Mouse (Mus musculus): ENCODE measurements around the gene Zfp341. TPM values are rescaled to one million over a fixed set of nuclear protein-coding genes. Genes with fewer than 3 reads are reported as not detected.

The Zfp341 gene
- polyA plus RNA-seq, 1 experiment from 2014 or later: 1.6 TPM

DNA sequence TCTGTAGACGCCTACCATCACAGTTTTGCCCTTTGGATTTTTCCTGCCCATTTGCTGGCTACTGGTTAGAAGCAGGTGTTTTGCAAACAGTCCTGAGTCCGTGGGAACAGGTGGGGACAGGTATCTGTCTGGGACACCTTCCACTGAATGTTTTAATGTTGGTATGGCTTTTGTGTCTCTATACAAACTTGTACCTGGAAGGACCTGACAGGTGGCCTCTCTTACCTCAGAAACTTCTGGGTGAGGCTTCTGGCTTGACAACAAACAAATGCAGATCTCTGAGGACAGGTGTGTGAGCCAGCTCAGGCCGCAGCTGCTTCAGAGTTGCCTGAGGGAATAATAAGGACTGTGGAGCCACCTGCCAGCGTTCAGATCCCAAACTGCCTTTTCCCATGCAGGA lies 26.0 kb downstream of the Zfp341 start:
- H3K4me1 ChIP-seq: no peaks in the 10 kb centered on the region
- ATAC-seq (ENCODE audit: insufficient number of reproducible peaks, low FRiP score, low TSS enrichment, low read depth): no peak
- peaks cover 36% of the 10 kb centered on the region for H3K36me3 ChIP-seq
- H3K4me3 ChIP-seq (replicated peaks): no peak overlapping the region
- H3K9ac ChIP-seq: no peak overlapping the region
- no peaks in the 10 kb centered on the region for H3K27me3 ChIP-seq
- no peak overlapping the region for H3K4me2 ChIP-seq (replicated peaks)
- 71% methylated on average over 4 of the region's 4 CpGs for WGBS
- H3K27ac ChIP-seq (replicated peaks): 0 out of 2 replicates have a peak overlapping the region, but pooled peaks have one; percentile 30
- H3K9me3 ChIP-seq (replicated peaks): 0 out of 2 replicates have a peak, but pooled peaks cover 6% of the 10 kb centered on the region

DNA sequence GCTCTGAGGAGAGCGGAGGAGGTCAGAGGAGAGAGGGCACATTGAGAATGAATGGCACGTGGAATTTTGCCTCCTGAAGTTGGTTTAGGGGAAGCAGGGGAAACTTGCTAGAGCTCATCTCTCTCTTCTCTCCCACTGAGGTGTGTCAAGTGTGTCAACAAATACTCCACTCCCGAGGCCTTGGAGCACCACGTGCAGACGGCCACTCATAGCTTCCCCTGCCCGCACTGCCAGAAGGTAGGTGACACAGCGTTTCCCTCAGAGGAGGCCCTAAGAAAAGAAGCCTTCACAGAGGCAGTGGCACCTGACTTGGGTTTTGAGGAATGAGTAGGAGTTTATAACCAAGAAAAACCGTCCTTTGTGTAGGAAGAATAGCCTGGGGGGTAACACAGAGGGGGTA lies 28.1 kb downstream of the Zfp341 start:
- H3K9ac ChIP-seq: no peak overlapping the region
- H3K27me3 ChIP-seq: no peaks in the 10 kb centered on the region
- no peak overlapping the region for H3K4me3 ChIP-seq (replicated peaks)
- no peak overlapping the region for H3K4me2 ChIP-seq (replicated peaks)
- no peaks in the 10 kb centered on the region for H3K4me1 ChIP-seq
- WGBS: 59% methylated on average over 8 of the region's 8 CpGs
- H3K36me3 ChIP-seq: peaks cover 43% of the 10 kb centered on the region
- H3K27ac ChIP-seq (replicated peaks): no peak overlapping the region
- H3K9me3 ChIP-seq (replicated peaks): 0 out of 2 replicates have a peak, but pooled peaks cover 6% of the 10 kb centered on the region
- no peak for ATAC-seq (ENCODE audit: insufficient number of reproducible peaks, low FRiP score, low TSS enrichment, low read depth)

DNA sequence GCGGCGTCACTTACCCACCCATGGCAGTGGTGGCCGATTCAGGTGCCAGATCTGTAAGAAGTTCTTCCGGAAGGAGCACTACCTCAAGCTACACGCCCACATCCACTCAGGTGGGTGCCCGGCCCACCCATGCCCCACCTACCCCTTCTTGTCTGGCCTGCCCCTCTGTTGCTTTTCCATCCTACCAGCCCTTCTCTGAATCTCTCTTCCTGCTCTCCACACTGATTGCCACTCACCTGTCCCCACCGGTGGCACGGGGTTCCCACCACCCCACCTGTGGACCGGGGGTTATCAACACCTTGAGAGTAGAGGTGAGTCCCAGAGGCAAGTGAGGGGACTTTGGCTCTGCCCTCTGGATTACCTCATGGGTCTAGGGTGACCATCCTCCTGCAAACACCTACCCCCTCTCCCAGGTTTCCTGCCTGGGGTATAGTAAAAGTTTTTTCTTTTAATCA lies 28.9 kb downstream of the Zfp341 start:
- Histone ChIP-seq H3K27me3 (no peaks in the 10 kb centered on the region), H3K4me3 (replicated peaks) (no peak overlapping the region), H3K9ac (no peak overlapping the region), H3K9me3 (replicated peaks) (0 out of 2 replicates have a peak, but pooled peaks cover 6% of the 10 kb centered on the region), H3K4me2 (replicated peaks) (no peak overlapping the region), H3K27ac (replicated peaks) (no peak overlapping the region), H3K36me3 (peaks cover 46% of the 10 kb centered on the region), H3K4me1 (no peaks in the 10 kb centered on the region)
- WGBS: 91% methylated on average over 9 of the region's 9 CpGs
- ATAC-seq (ENCODE audit: insufficient number of reproducible peaks, low FRiP score, low TSS enrichment, low read depth): no peak

DNA sequence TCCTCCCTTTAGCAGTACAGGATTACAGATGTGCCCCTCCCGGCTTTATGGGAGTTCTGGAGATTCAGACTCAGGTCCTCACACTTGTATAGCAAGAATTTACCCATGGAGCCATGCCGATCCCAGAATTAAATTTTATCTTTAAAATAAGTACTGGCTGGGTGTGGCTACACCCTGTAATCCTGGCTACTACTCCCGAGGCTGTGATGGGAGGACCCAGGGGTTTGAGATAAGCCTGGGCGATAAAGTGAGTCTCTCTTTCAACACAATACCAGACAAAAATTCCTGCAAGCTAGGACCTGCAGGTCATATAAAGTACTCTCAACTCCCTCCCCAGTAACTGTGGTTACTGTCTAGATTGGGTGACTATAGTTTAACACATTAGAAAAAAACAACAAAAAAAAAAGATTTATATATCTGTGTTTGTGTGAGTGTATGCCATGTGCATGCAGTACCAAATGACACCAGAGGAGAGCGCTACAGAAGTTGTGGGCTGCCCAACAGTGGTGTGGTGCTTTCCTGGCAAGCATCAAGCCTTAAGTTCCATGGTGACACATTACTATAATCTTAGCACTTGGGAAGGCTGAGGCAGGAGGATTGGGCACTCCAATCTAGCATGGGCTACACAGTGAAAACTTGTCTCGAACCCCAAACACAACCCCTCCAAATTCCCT lies 29.8 kb downstream of the Zfp341 start:
- WGBS: 78% methylated on average over 6 of the region's 6 CpGs
- ATAC-seq (ENCODE audit: insufficient number of reproducible peaks, low FRiP score, low TSS enrichment, low read depth): no peak
- no peak overlapping the region for H3K4me2 ChIP-seq (replicated peaks)
- no peak overlapping the region for H3K4me3 ChIP-seq (replicated peaks)
- no peaks in the 10 kb centered on the region for H3K4me1 ChIP-seq
- H3K27ac ChIP-seq (replicated peaks): no peak overlapping the region
- no peaks in the 10 kb centered on the region for H3K27me3 ChIP-seq
- 0 out of 2 replicates have a peak, but pooled peaks cover 6% of the 10 kb centered on the region for H3K9me3 ChIP-seq (replicated peaks)
- no peak overlapping the region for H3K9ac ChIP-seq
- peaks cover 44% of the 10 kb centered on the region for H3K36me3 ChIP-seq

DNA sequence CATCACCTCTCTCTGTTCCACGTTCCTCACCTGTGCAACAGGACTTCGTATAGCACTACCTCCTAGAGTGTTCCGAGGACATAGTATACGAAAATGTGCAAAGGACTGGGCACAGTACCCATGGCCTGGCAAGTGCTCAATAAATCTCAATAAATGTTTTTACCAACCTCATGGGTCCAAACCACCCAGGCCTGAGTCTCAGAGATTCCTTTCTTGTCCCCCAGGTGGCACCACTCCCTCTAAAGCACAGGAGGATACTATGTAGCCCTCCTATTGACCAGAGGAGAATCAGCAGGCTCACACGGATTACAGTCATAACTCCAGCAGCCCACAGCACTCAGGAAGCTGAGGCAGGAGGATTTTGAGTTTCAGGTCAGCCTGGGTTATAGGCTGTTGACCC lies 33.5 kb downstream of the Zfp341 start:
- Histone ChIP-seq H3K4me1 (no peaks in the 10 kb centered on the region), H3K36me3 (peaks cover 24% of the 10 kb centered on the region; the same call in 1 of the 2 replicates), H3K27me3 (no peaks in the 10 kb centered on the region), H3K9ac (no peak overlapping the region), H3K9me3 (replicated peaks) (no peaks in the 10 kb centered on the region), H3K4me3 (replicated peaks) (no peak overlapping the region), H3K4me2 (replicated peaks) (no peak overlapping the region), H3K27ac (replicated peaks) (no peak overlapping the region)
- ATAC-seq (ENCODE audit: insufficient number of reproducible peaks, low FRiP score, low TSS enrichment, low read depth): no peak
- 78% methylated on average over 5 of the region's 5 CpGs for WGBS

DNA sequence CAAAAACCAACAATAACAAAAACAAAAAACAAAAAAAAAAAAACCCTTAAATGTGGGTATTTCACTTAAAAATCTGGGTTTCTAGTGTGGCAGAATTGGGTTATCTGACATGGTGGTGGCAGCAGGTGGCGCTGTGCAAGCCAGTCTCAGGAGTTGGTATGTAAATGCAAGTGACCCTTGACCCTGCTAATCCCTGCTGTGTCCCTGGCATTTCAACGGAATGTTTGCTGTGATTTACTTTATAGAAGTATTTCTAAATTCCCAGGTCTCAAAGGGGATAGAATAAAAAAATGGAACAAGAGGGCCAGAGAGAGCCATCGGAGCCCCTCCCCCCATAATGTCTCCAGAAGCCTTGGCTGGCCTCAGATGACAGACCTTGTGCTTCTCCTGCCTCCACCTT lies 35.0 kb downstream of the Zfp341 start:
- H3K4me2 ChIP-seq (replicated peaks): no peak overlapping the region
- no peaks in the 10 kb centered on the region for H3K9me3 ChIP-seq (replicated peaks)
- H3K4me1 ChIP-seq: no peaks in the 10 kb centered on the region
- no peak overlapping the region for H3K4me3 ChIP-seq (replicated peaks)
- H3K27me3 ChIP-seq: no peaks in the 10 kb centered on the region
- no peak for ATAC-seq (ENCODE audit: insufficient number of reproducible peaks, low FRiP score, low TSS enrichment, low read depth)
- H3K27ac ChIP-seq (replicated peaks): peak overlapping the region; percentile 55; the same call in 1 of the 2 replicates
- peaks cover 24% of the 10 kb centered on the region; the same call in 1 of the 2 replicates for H3K36me3 ChIP-seq
- no peak overlapping the region for H3K9ac ChIP-seq
- 17% methylated on average over 3 of the region's 3 CpGs for WGBS

DNA sequence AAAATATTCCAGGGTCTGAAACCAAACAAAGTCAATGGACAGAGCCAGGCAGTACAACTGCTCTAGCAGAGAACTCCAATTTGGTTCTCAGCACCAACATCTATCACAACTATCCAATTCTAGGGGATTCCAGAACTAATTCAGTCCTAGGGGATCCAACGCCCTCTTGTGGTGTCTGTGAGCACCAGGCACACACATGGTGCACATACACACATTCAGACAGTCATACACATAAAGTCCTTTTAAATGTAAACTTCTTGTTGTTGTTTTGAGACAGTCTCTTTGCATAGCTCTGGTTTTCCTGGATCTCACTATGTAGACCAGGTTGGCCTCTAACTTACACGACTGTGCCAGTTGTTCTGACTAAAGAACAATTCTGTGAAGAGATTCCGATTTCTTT lies 37.3 kb downstream of the Zfp341 start:
- Histone ChIP-seq H3K9me3 (replicated peaks) (no peaks in the 10 kb centered on the region), H3K9ac (no peak overlapping the region), H3K36me3 (peaks cover 9% of the 10 kb centered on the region; the same call in 1 of the 2 replicates), H3K27me3 (no peaks in the 10 kb centered on the region), H3K4me3 (replicated peaks) (no peak overlapping the region), H3K27ac (replicated peaks) (peak overlapping the region; percentile 79), H3K4me2 (replicated peaks) (no peak overlapping the region), H3K4me1 (no peaks in the 10 kb centered on the region)
- no peak for ATAC-seq (ENCODE audit: insufficient number of reproducible peaks, low FRiP score, low TSS enrichment, low read depth)
- 73% methylated on average over 3 of the region's 3 CpGs for WGBS

DNA sequence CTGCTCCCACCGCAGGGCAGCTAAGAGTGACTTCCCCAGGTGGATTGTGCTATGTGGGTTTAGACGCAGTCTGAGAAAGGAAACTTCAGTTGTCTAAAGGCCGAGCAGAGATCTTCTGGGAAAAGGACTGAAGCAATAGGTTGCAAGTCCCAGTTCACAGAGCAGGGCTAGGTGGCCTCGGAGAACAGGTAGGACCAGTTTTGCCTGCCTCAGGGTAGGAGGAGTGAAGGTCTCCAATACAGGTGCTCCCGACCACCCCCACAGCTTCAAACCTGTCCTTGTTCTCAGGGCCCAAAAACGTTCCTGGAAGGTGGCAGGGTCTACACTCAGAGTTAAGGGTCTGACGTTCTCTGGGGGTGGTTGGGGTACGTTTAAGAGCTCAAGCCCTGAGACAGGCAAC lies 38.3 kb downstream of the Zfp341 start, which contains the start of gene Chmp4b:
Gene Chmp4b (plus strand): TSS at position 343 of the 400 bp plus-strand sequence.
- no peaks in the 10 kb centered on the region for H3K27me3 ChIP-seq
- peaks cover 3% of the 10 kb centered on the region; the same call in 1 of the 2 replicates for H3K4me1 ChIP-seq
- 0 out of 2 replicates have a peak within 1 kb of the TSS, but pooled peaks have one; percentile 2 for H3K4me2 ChIP-seq (replicated peaks)
- no peak within 1 kb of the TSS for H3K9ac ChIP-seq
- ATAC-seq (ENCODE audit: insufficient number of reproducible peaks, low FRiP score, low TSS enrichment, low read depth): 0 out of 2 replicates have a peak, but pooled peaks have one; percentile 17
- WGBS: 34% methylated on average over 8 of the region's 8 CpGs
- no peak within 1 kb of the TSS for H3K4me3 ChIP-seq (replicated peaks)
- 0 out of 2 replicates have a peak, but pooled peaks cover 2% of the 10 kb centered on the region for H3K36me3 ChIP-seq
- peak within 1 kb of the TSS; percentile 79 for H3K27ac ChIP-seq (replicated peaks)
- H3K9me3 ChIP-seq (replicated peaks): no peaks in the 10 kb centered on the region

DNA sequence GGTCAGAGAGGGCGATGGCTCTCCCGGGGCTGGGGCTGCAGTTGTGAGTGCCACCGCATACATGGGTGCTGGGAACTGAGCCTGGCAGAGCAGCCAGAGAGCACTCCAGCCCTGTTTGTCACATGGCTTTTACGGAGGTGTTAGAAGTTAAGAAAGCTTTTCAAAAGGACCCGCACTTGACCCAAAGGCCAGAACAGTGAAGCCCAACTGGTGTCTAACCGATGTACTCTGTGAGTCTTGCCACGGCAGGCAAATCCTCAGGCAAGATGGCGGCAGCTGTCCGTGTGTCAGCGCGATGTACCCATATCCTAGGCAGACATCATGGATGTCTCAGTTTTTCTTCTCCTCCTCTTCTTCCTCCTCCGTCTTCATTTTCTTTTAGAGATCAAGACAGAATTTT lies 41.9 kb downstream of the Zfp341 start:
- Histone ChIP-seq H3K27me3 (no peaks in the 10 kb centered on the region), H3K27ac (replicated peaks) (no peak overlapping the region), H3K36me3 (no peaks in the 10 kb centered on the region), H3K4me2 (replicated peaks) (no peak overlapping the region), H3K9me3 (replicated peaks) (no peaks in the 10 kb centered on the region), H3K9ac (no peak overlapping the region), H3K4me3 (replicated peaks) (no peak overlapping the region), H3K4me1 (peaks cover 19% of the 10 kb centered on the region)
- ATAC-seq (ENCODE audit: insufficient number of reproducible peaks, low FRiP score, low TSS enrichment, low read depth): no peak
- 95% methylated on average over 12 of the region's 12 CpGs for WGBS

DNA sequence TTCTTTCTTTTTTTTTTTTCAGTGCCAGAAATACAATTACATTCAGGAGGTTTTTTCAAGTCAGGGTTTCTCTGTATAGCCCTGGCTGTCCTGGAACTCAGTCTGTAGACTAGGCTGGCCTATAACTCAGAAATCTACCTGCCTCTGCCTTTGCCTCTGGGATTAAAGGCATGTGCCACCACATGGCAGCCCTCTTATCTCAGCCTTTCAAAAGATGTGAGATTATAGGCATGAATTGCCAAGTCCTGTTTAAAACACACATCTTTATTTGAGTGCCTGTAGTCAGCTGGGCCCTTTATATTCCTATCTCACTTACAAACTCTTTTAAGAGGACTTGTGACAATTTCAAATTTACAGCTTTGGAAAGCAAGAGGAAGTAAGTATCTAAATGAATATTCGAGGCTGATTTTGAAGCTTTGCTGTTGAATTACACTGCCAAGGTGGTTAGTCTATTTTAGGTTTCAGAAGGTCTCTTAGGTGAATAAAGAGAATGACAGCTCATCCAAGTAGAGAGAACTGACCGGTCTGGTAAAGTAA lies 42.8 kb downstream of the Zfp341 start:
- Histone ChIP-seq H3K4me3 (replicated peaks) (peak overlapping the region; percentile 92; the same call in 1 of the 2 replicates), H3K9ac (no peak overlapping the region), H3K27ac (replicated peaks) (peak overlapping the region; percentile 48; the same call in 1 of the 2 replicates), H3K36me3 (peaks cover 7% of the 10 kb centered on the region), H3K9me3 (replicated peaks) (no peaks in the 10 kb centered on the region), H3K4me2 (replicated peaks) (peak overlapping the region; percentile 57), H3K4me1 (peaks cover 19% of the 10 kb centered on the region), H3K27me3 (no peaks in the 10 kb centered on the region)
- ATAC-seq (ENCODE audit: insufficient number of reproducible peaks, low FRiP score, low TSS enrichment, low read depth): no peak
- 73% methylated on average over 2 of the region's 2 CpGs for WGBS

DNA sequence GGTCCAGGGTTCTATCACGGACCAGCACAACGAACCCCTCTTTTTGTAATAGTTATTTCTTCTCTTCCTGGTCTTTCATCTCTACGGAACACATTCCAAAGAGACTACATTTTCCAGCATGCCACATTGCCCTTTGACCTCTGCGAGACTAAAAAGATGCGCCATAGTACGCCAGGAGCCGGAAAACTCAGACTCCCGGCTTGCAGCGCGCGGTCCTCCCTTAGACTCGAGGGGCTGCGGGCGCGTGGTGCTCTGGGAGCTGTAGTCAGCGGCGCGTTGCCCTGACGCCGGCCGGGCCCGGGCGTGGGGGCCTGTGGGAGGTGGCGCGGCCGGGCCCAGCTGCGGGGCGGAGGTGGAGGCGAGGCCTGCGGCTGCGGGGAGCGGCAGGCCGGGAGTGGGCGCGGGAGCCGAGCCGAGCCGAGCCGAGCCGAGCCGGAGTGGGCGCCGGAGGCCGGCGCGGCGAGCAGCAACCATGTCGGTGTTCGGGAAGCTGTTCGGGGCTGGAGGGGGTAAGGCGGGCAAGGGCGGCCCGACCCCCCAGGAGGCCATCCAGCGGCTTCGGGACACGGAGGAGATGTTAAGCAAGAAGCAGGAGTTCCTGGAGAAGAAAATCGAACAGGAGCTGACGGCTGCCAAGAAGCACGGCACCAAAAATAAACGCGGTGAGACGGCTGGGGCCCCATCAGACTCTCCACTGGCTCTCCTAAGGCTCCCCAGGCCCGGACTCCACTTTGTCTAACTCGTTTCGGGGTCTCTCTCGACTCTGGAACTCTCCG lies 43.8 kb downstream of the Zfp341 start:
- ATAC-seq (ENCODE audit: insufficient number of reproducible peaks, low FRiP score, low TSS enrichment, low read depth): peak; percentile 99
- peak overlapping the region; percentile 92 for H3K4me3 ChIP-seq (replicated peaks)
- under 1% methylated on average over 67 of the region's 67 CpGs for WGBS

More for the DNA sequence above, 43.8 kb downstream of the Zfp341 start:
- Histone ChIP-seq H3K27ac (replicated peaks) (peak overlapping the region; percentile 94), H3K4me2 (replicated peaks) (peak overlapping the region; percentile 57), H3K4me1 (peaks cover 19% of the 10 kb centered on the region), H3K9me3 (replicated peaks) (no peaks in the 10 kb centered on the region), H3K27me3 (no peaks in the 10 kb centered on the region), H3K36me3 (peaks cover 17% of the 10 kb centered on the region), H3K9ac (peak overlapping the region; percentile 93)

Data from embryonic facial prominence, embryonic 15.5 days (tissue).